Mouse (Mus musculus) common myeloid progenitor, adult 5-6 weeks (primary cell): ENCODE results near the gene Gm3164. TPM values are rescaled to one million over a fixed set of nuclear protein-coding genes. Genes with fewer than 3 reads are reported as not detected.
"Not testable (repeated sequence)": the region's sequence is repeated elsewhere in the genome, so short reads cannot be mapped to it uniquely, and the experiment has no call there.

Source experiments
- ATAC-seq: replicated peaks from 2 replicates; pipeline ENCODE4 v1.8.0; 2016; ENCODE audit warnings: low read depth, mild to moderate bottlenecking, moderate TSS enrichment, inconsistent platforms; ENCODE audit not compliant: poor library complexity, severe bottlenecking
- total RNA-seq: library from RNA; stranded (forward); fragments of 200-1000, 187-1606 nt; gene quantifications from 2 replicates; pipeline ENCODE4 v1.2.3, GENCODE M21; 2017

Gene Gm3164
- total RNA-seq: not detected in 2 replicates

- not testable (repeated sequence) for ATAC-seq
These were observed at the start of gene Gm3164 for GRCm38 (mm10) chr14:4414965-4415835. Gene Gm3164 (plus strand): TSS chr14:4415448.

- ATAC-seq: not testable (repeated sequence)
These were observed 46.3 kb upstream of the Gm3164 start for GRCm38 (mm10) chr14:4368991-4369390.

GRCm38 (mm10) chr14:4369691-4370090, 45.6 kb upstream of the Gm3164 start:
- ATAC-seq: not testable (repeated sequence)

GRCm38 (mm10) chr14:4377871-4378270, 37.4 kb upstream of the Gm3164 start:
- not testable (repeated sequence) for ATAC-seq

- ATAC-seq: not testable (repeated sequence)
These were observed 29.6 kb upstream of the Gm3164 start for GRCm38 (mm10) chr14:4385606-4386005.

GRCm38 (mm10) chr14:4392841-4393530, 22.3 kb upstream of the Gm3164 start:
- not testable (repeated sequence) for ATAC-seq

GRCm38 (mm10) chr14:4397226-4397625, 18.0 kb upstream of the Gm3164 start, which contains the start of gene Gm3159:
Gene Gm3159 (plus strand): TSS chr14:4397526.
- not testable (repeated sequence) for ATAC-seq

GRCm38 (mm10) chr14:4398624-4399023, 16.6 kb upstream of the Gm3164 start:
- not testable (repeated sequence) for ATAC-seq

- not testable (repeated sequence) for ATAC-seq
These were observed 15.0 kb upstream of the Gm3164 start for GRCm38 (mm10) chr14:4400115-4400789.

GRCm38 (mm10) chr14:4401245-4401644, 14.0 kb upstream of the Gm3164 start:
- not testable (repeated sequence) for ATAC-seq

GRCm38 (mm10) chr14:4403840-4404239, 11.4 kb upstream of the Gm3164 start:
- ATAC-seq: not testable (repeated sequence)

GRCm38 (mm10) chr14:4409939-4410338, 5.3 kb upstream of the Gm3164 start:
- not testable (repeated sequence) for ATAC-seq

- not testable (repeated sequence) for ATAC-seq
These were observed 15.4 kb downstream of the Gm3164 start, which contains the start of gene Gm3173 for GRCm38 (mm10) chr14:4430692-4431091. Gene Gm3173 (plus strand): TSS chr14:4430992.

GRCm38 (mm10) chr14:4481445-4481844, 66.2 kb downstream of the Gm3164 start, which contains the start of gene Gm3182:
Gene Gm3182 (plus strand): TSS chr14:4481745.
- not testable (repeated sequence) for ATAC-seq

Other genes with a start within 250 kb of the Gm3164 start
- gene Gm2974, start 232.9 kb upstream of the Gm3164 start, total RNA-seq: not detected in 2 replicates
- not detected in 2 replicates for gene Gm3138, start 165.8 kb upstream of the Gm3164 start, total RNA-seq
- gene Gm3149, start 98.2 kb upstream of the Gm3164 start, total RNA-seq: not detected in 2 replicates
- not detected in 2 replicates for gene 2610042L04Rik, start 80.7 kb upstream of the Gm3164 start, total RNA-seq
- not detected in 2 replicates for gene Gm3159, start 17.9 kb upstream of the Gm3164 start, total RNA-seq
- not detected in 2 replicates for gene Gm3173, start 15.5 kb downstream of the Gm3164 start, total RNA-seq
- not detected in 2 replicates for gene Gm3182, start 66.3 kb downstream of the Gm3164 start, total RNA-seq
- gene Gm3047, start 140.0 kb downstream of the Gm3164 start, total RNA-seq: not detected in 2 replicates
- not detected in 2 replicates for gene Gm8159, start 216.9 kb downstream of the Gm3164 start, total RNA-seq
- not detected in 2 replicates for gene Gm3239, start 248.7 kb downstream of the Gm3164 start, total RNA-seq